Mouse (Mus musculus) erythroblast, adult 5-6 weeks (primary cell): ENCODE data around the gene Rcsd1. TPM values are rescaled to one million over a fixed set of nuclear protein-coding genes. Genes with fewer than 3 reads are reported as not detected.
A peak's percentile ranks its signal among the peaks of the same experiment; 100 is the strongest.

Experiments
- ATAC-seq: replicated peaks from 2 replicates; pipeline ENCODE4 v1.8.0; 2016; ENCODE audit warnings: moderate number of reproducible peaks, mild to moderate bottlenecking, moderate TSS enrichment, inconsistent platforms; ENCODE audit not compliant: poor library complexity, low FRiP score, severe bottlenecking
- total RNA-seq, 2 experiments: library from RNA; stranded (forward) in 1 of 2; stranded (reverse) in 1 of 2; fragments of 150-400 nt in 1 of 2; fragments of 200-764, 138-1000 nt in 1 of 2; gene quantifications; 2 replicates each; pipeline versions ENCODE4 v1.2.3 to v1.2.4; 2015 to 2017; ENCODE audit warnings: low replicate concordance in 2 of 2

Rcsd1 gene
- total RNA-seq, 2 experiments from 2014 or later: 20.0 to 27.2 TPM

DNA sequence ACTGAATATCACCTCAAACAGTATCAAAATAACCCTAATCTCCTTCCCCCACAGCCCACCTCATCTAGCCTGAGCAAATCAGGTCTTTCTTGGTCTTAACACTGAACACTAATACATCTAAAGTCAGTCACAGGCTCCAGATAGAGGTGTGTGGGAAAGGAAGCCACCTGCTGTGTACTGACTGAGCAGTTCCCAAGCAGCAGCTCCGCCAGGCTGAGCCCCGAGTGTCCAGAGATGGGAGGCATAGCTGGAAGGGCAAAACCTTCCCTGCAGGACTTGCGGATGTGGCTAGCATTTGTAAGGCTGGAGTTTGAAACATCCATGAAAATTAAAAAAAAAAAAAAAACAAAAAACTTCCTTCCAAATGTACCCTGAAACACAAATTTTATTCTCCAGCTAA lies 104.4 kb downstream of the Rcsd1 start:
- ATAC-seq: no peak

DNA sequence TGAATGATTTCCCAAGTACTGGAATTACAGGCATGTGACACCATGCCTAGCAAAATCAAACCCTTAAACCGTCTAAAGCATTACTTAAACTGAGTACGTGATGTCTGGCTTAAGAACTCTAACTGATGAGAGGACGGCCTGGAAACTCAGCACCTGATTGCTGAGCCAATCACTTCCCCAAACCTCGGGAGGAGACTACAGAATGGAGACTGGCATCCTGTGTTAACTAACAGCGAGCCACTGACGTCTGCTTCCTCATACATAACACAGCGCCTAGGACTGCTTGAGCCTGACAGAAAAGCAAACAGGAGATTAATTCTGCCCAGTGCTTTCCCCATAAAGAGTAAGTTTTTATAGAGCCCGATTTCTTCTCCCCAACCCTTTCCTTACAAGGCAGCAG lies 105.4 kb downstream of the Rcsd1 start:
- 0 out of 2 replicates have a peak, but pooled peaks have one; percentile 38 for ATAC-seq

DNA sequence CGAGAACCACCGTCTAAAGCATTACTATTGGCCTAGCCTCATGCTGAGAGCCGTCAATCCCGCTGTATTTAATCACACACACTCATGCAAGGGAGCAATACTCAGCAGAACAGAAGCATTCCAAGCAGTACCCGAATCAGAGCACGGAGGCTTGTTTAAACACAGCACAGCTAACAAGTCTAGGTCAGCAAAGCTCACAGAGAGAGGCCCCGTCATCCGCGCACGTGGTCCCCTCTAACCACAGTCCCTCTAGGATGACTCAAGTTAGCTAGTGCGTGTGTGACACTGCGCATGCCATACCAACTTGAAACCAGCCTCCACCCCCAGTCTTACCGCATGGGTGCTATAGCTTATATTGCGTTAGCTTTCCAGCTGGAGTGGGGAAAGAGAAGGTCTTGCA lies 106.3 kb downstream of the Rcsd1 start:
- no peak for ATAC-seq

DNA sequence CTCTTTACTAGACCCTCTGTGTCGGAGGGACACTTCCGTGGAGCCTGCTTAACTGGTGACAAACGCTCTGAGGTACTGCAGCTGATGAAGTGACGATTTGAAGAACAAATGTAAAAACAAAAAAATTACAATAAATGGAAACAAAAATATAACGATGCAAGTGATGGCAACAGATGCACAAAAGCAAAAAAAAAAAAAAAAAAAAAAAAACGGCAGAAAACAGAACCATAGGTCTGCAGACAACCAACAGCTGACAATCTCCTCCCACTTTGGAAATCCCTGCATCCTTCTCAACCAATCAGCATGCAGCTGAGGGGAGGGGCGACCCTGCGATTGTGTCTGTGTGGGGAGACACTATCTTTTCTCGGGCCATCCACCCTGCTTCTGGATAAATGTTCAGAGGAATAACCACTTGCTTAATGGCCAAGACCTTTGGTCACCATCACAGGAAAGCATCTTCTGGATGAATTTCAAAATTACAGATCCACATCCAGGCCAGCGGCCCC lies 107.7 kb downstream of the Rcsd1 start:
- ATAC-seq: no peak

Other genes starting within 250 kb of the Rcsd1 start
- gene Dcaf6, start 249.3 kb downstream of the Rcsd1 start, total RNA-seq (2015; ENCODE audit: low replicate concordance): 279 and 286 TPM in 2 replicates
- 422 and 486 TPM in 2 replicates for gene Dcaf6, start 249.3 kb downstream of the Rcsd1 start, total RNA-seq (2017; ENCODE audit: low replicate concordance)
- gene Mpc2, start 249.1 kb downstream of the Rcsd1 start, total RNA-seq (2015; ENCODE audit: low replicate concordance): 195 and 257 TPM in 2 replicates
- gene Mpc2, start 249.1 kb downstream of the Rcsd1 start, total RNA-seq (2017; ENCODE audit: low replicate concordance): 180 and 286 TPM in 2 replicates
- 4.4 TPM in 1 of 2 replicates, not detected in the other for gene Adcy10, start 224.6 kb downstream of the Rcsd1 start, total RNA-seq (2015; ENCODE audit: low replicate concordance)
- gene Adcy10, start 224.6 kb downstream of the Rcsd1 start, total RNA-seq (2017; ENCODE audit: low replicate concordance): 0.60 and 2.8 TPM in 2 replicates
- gene Mpzl1, start 75.2 kb downstream of the Rcsd1 start, total RNA-seq (2015; ENCODE audit: low replicate concordance): 0.19 and 7.5 TPM in 2 replicates
- 0.51 and 2.0 TPM in 2 replicates for gene Mpzl1, start 75.2 kb downstream of the Rcsd1 start, total RNA-seq (2017; ENCODE audit: low replicate concordance)
- 921 and 924 TPM in 2 replicates for gene Creg1, start 54.0 kb upstream of the Rcsd1 start, total RNA-seq (2015; ENCODE audit: low replicate concordance)
- gene Creg1, start 54.0 kb upstream of the Rcsd1 start, total RNA-seq (2017; ENCODE audit: low replicate concordance): 849 and 890 TPM in 2 replicates
- gene Cd247, start 78.9 kb upstream of the Rcsd1 start, total RNA-seq (2015; ENCODE audit: low replicate concordance): 1.0 TPM in 1 of 2 replicates, not detected in the other
- gene Cd247, start 78.9 kb upstream of the Rcsd1 start, total RNA-seq (2017; ENCODE audit: low replicate concordance): 0.68 and 4.2 TPM in 2 replicates